Mouse (Mus musculus): ENCODE results near the gene C1qtnf1. TPM values are rescaled to one million over a fixed set of nuclear protein-coding genes. Genes with fewer than 3 reads are reported as not detected.

Gene C1qtnf1
- polyA plus RNA-seq, 1 experiment from 2014 or later, result 7.2 TPM

- no peak for ATAC-seq (replicated peaks; ENCODE audit: low FRiP score)
- H3K9ac ChIP-seq, result no peak overlapping the region
Measured at GRCm38 (mm10) chr11:118467441-118468035, 39.5 kb downstream of the C1qtnf1 start.

DNA sequence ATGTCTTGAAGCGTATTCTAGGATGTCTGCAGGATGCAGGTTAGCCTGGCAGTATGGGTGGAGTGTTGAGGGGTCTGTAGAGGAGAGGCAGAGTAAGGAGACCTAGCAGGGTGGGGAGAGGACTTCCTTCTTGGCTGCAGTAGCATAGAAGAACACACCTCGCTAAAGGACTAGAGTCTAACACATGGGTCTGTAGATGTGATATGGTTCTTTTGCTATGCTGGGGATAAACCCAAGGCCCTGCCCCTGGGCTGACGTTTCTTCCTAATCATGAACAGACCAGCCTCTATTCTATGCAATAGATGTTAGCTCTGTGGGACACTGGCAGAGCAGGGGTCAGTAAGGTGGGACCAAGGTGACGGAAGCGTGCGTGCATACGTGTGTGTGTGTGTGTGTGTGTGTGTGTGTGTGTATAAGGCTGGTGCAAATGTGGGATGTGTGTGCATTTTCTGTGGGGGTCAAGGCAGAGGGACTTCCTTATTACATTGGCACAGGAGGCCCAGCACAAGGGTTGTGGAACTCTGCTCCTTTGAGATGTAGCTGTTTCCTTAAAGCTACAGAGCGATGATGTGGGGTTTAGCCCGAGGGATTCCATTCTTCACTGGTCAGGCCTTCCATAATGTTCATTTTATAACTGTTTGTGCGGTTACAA lies 41.6 kb downstream of the C1qtnf1 start:
- H3K27me3 ChIP-seq, result no peaks in the 10 kb centered on the region
- no peak overlapping the region for H3K4me2 ChIP-seq
- H3K9ac ChIP-seq, result no peak overlapping the region
- H3K36me3 ChIP-seq, result no peaks in the 10 kb centered on the region
- H3K4me3 ChIP-seq (replicated peaks), result no peak overlapping the region
- no peak for ATAC-seq (replicated peaks; ENCODE audit: low FRiP score)
- H3K9me3 ChIP-seq (replicated peaks), result no peaks in the 10 kb centered on the region
- 85% methylated on average over 10 of the region's 10 CpGs for WGBS
- H3K27ac ChIP-seq, result peak overlapping the region; percentile 70
- peaks cover 28% of the 10 kb centered on the region for H3K4me1 ChIP-seq

More at GRCm38 (mm10) chr11:118467441-118468035, 39.5 kb downstream of the C1qtnf1 start:
- 59% methylated on average over 11 of the region's 11 CpGs for WGBS
- Histone ChIP-seq H3K4me2 (no peak overlapping the region), H3K27ac (no peak overlapping the region), H3K9me3 (replicated peaks) (no peaks in the 10 kb centered on the region), H3K4me1 (peaks cover 25% of the 10 kb centered on the region), H3K27me3 (no peaks in the 10 kb centered on the region), H3K36me3 (no peaks in the 10 kb centered on the region), H3K4me3 (replicated peaks) (no peak overlapping the region)

DNA sequence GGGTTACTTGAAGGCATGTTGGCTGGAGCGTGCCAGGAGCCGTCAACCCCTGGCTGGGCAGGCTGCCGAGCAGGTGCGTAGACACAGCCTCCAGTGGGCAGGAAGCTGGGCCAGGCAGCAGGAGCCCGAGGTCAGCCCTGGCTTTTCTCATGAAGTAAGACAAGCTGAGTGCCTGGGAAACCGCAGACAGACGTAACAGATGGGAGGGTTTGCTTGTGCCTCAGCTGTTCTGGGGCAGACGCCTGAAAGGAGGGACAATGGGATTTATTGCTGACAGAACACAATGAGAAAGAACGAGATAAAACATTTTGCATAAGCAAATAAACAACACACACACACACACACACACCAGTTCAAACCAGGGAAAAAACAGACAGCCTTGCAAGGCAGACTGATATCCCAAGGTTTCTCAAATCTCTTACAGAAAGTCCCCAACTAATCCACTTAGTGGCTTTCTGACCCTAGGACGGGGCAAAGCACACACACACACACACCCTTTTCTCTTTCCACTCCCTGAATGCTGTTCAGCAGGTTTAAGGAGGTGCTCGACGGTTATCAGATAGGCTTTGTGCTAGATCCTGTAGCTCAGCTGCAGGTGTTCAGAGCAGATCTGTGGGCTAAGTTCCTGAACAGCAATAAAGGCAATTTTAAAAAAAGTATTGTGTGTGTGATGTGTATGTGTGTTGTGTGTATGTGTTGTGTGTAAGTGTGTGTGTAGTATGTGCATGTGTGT lies 42.4 kb downstream of the C1qtnf1 start:
- WGBS, result 27% methylated on average over 12 of the region's 12 CpGs
- H3K4me3 ChIP-seq (replicated peaks), result no peak overlapping the region
- no peak overlapping the region for H3K4me2 ChIP-seq
- peaks cover 28% of the 10 kb centered on the region for H3K4me1 ChIP-seq
- peak overlapping the region; percentile 70 for H3K27ac ChIP-seq
- no peak overlapping the region for H3K9ac ChIP-seq
- ATAC-seq (replicated peaks; ENCODE audit: low FRiP score), result no peak
- H3K9me3 ChIP-seq (replicated peaks), result no peaks in the 10 kb centered on the region
- no peaks in the 10 kb centered on the region for H3K36me3 ChIP-seq
- no peaks in the 10 kb centered on the region for H3K27me3 ChIP-seq

DNA sequence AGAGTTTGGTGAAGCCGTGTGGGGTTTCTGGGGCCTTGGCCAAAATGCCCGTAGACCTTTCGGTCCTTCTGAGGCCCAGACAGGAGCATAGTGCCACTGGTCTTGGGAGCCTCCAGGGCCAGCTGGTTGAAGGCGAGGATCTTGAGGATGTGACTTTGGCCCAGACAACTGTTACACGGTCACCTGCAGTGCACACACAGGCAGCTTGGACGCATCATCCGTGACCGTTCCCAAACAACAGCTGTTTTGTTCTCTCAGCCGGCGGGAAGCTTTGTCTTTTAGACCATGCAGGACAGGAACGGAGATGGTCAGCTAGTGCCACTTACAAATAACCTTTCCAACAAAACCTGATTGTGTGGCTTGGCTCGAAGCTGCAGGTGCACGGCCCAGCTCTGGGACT lies 43.7 kb downstream of the C1qtnf1 start:
- Histone ChIP-seq H3K27me3 (no peaks in the 10 kb centered on the region), H3K4me1 (peaks cover 28% of the 10 kb centered on the region), H3K4me3 (replicated peaks) (no peak overlapping the region), H3K4me2 (no peak overlapping the region), H3K9ac (no peak overlapping the region), H3K9me3 (replicated peaks) (no peaks in the 10 kb centered on the region), H3K36me3 (no peaks in the 10 kb centered on the region), H3K27ac (peak overlapping the region; percentile 75)
- 61% methylated on average over 13 of the region's 13 CpGs for WGBS
- no peak for ATAC-seq (replicated peaks; ENCODE audit: low FRiP score)

DNA sequence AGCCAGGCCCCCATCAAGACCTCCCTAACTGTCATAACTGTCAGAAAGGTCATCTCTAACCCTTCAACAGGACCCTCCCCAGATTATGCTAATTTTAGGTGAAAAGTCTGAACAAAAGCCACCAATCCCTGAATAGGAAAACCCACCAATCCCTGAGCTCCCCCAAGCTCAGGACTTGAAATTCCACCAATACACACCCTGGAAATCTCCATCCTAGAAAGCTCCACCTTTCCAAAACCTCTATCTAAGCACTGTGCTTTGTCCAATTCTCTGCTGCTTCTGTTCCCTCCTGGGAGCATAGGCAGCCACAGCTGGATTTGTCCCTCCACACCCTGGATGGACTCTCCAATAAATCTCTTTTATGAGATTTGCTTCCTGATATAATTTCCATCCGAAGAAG lies 45.2 kb downstream of the C1qtnf1 start:
- H3K9me3 ChIP-seq (replicated peaks), result no peaks in the 10 kb centered on the region
- no peak overlapping the region for H3K27ac ChIP-seq
- peaks cover 29% of the 10 kb centered on the region for H3K4me1 ChIP-seq
- H3K9ac ChIP-seq, result no peak overlapping the region
- 41% methylated on average over 1 of the region's 1 CpGs for WGBS
- no peak overlapping the region for H3K4me3 ChIP-seq (replicated peaks)
- H3K36me3 ChIP-seq, result no peaks in the 10 kb centered on the region
- no peak for ATAC-seq (replicated peaks; ENCODE audit: low FRiP score)
- no peak overlapping the region for H3K4me2 ChIP-seq
- no peaks in the 10 kb centered on the region for H3K27me3 ChIP-seq

GRCm38 (mm10) chr11:118473842-118474500 lies 46.0 kb downstream of the C1qtnf1 start:
- Histone ChIP-seq H3K27me3 (no peaks in the 10 kb centered on the region), H3K4me1 (peaks cover 29% of the 10 kb centered on the region), H3K27ac (no peak overlapping the region), H3K36me3 (no peaks in the 10 kb centered on the region; the same call in 1 of the 2 replicates), H3K4me2 (no peak overlapping the region), H3K9me3 (replicated peaks) (no peaks in the 10 kb centered on the region), H3K9ac (no peak overlapping the region), H3K4me3 (replicated peaks) (no peak overlapping the region)
- ATAC-seq (replicated peaks; ENCODE audit: low FRiP score), result no peak
- WGBS, result 77% methylated on average over 6 of the region's 6 CpGs

DNA sequence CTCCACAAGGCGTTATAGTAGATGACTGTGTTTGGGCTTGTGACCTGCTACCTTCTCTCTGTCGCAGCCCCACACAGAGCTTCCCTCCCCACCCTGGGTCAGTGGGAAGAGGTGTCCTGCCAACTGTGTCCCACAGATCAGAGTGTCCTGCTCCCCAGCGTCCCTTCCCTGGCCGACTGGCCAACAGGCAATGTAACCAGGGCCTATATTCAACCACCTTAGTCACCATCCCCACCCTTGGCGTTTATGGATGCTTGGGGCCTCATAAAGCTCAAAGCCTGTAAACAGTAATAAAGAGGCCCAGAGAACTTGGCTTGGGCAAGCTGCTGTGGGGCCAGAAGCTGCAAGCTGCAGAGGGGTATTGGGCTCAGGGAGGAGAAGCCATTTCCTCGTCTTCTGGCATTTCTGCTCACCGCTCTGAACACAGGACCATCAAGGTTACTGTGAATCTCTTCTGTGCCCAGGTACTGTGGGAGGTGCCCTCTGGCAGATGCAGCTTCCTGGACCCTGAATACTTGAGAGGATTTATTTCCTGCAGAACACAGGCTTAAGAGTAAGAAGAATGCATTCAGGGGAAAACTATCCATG lies 47.6 kb downstream of the C1qtnf1 start:
- Histone ChIP-seq H3K9ac (no peak overlapping the region), H3K27ac (no peak overlapping the region), H3K27me3 (no peaks in the 10 kb centered on the region), H3K36me3 (peaks cover 5% of the 10 kb centered on the region; the same call in 1 of the 2 replicates), H3K4me3 (replicated peaks) (no peak overlapping the region), H3K9me3 (replicated peaks) (no peaks in the 10 kb centered on the region), H3K4me1 (peaks cover 21% of the 10 kb centered on the region), H3K4me2 (no peak overlapping the region)
- WGBS, result 52% methylated on average over 7 of the region's 7 CpGs
- no peak for ATAC-seq (replicated peaks; ENCODE audit: low FRiP score)

- H3K9me3 ChIP-seq (replicated peaks), result no peaks in the 10 kb centered on the region
- peak within 1 kb of the TSS; percentile 94 for H3K4me2 ChIP-seq
- H3K27me3 ChIP-seq, result no peaks in the 10 kb centered on the region
- peak; percentile 99 for ATAC-seq (replicated peaks; ENCODE audit: low FRiP score)
- H3K27ac ChIP-seq, result 0 out of 2 replicates have a peak within 1 kb of the TSS, but pooled peaks have one; percentile 51
- H3K4me3 ChIP-seq (replicated peaks), result peak within 1 kb of the TSS; percentile 71
- WGBS, result under 1% methylated on average over 57 of the region's 57 CpGs
- H3K36me3 ChIP-seq, result peaks cover 11% of the 10 kb centered on the region
- H3K4me1 ChIP-seq, result peaks cover 14% of the 10 kb centered on the region
- peak within 1 kb of the TSS; percentile 71 for H3K9ac ChIP-seq
Measured at GRCm38 (mm10) chr11:118476396-118477373, 48.7 kb downstream of the C1qtnf1 start, which contains the start of gene Engase. Gene Engase, plus strand, starts transcription at chr11:118476829.

DNA sequence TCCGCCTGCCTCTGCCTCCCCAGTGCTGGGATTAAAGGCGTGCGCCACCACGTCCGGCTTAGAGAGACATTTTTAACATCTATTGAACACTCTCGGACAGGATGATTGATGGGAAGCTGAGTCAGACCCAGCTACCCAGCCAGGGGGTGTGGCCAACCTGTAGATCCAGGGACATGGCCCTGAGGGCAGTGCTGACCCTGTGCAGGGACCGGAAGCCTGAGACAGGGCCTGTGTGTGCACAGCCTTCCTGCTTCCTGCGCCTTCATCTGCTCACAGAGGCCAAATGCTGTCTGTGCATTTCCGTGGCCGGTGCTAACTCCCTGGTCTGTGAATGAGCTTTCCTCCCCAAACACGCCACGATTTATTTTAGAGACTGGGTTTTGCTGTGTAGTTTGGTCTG lies 51.8 kb downstream of the C1qtnf1 start:
- peaks cover 24% of the 10 kb centered on the region for H3K36me3 ChIP-seq
- H3K27ac ChIP-seq, result peak overlapping the region; percentile 49; the same call in 1 of the 2 replicates
- peaks cover 8% of the 10 kb centered on the region for H3K4me1 ChIP-seq
- H3K9ac ChIP-seq, result no peak overlapping the region
- no peak overlapping the region for H3K4me3 ChIP-seq (replicated peaks)
- no peaks in the 10 kb centered on the region for H3K9me3 ChIP-seq (replicated peaks)
- H3K27me3 ChIP-seq, result no peaks in the 10 kb centered on the region
- H3K4me2 ChIP-seq, result no peak overlapping the region
- ATAC-seq (replicated peaks; ENCODE audit: low FRiP score), result no peak
- WGBS, result 76% methylated on average over 12 of the region's 12 CpGs

GRCm38 (mm10) chr11:118481231-118481630 lies 53.2 kb downstream of the C1qtnf1 start:
- no peak overlapping the region for H3K4me3 ChIP-seq (replicated peaks)
- no peaks in the 10 kb centered on the region for H3K9me3 ChIP-seq (replicated peaks)
- no peak overlapping the region for H3K27ac ChIP-seq
- 95% methylated on average over 11 of the region's 11 CpGs for WGBS
- H3K4me1 ChIP-seq, result peaks cover 8% of the 10 kb centered on the region
- no peak for ATAC-seq (replicated peaks; ENCODE audit: low FRiP score)
- H3K9ac ChIP-seq, result no peak overlapping the region
- H3K4me2 ChIP-seq, result no peak overlapping the region
- no peaks in the 10 kb centered on the region for H3K27me3 ChIP-seq
- H3K36me3 ChIP-seq, result peaks cover 27% of the 10 kb centered on the region

DNA sequence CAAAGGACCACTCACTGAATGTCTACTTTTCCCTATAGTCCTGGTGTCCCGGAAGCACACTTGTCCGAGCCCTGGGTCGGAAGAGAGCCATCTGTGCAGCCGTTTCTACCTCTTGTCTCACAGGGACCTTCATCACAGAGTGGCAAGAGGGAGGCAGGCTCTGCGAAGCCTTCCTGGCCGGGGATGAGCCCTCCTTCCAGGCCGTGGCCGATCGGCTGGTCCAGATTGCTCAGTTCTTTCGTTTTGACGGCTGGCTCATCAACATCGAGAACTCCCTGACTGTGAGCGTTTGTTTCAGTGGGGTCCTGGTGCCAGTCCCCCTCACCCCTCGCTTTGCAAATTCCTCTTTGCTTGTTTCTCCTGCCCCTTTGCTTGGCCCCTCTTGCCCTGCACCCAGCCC lies 53.7 kb downstream of the C1qtnf1 start:
- Histone ChIP-seq H3K9ac (no peak overlapping the region), H3K36me3 (peaks cover 27% of the 10 kb centered on the region), H3K9me3 (replicated peaks) (no peaks in the 10 kb centered on the region), H3K27ac (no peak overlapping the region), H3K4me3 (replicated peaks) (no peak overlapping the region), H3K4me1 (peaks cover 8% of the 10 kb centered on the region), H3K4me2 (no peak overlapping the region), H3K27me3 (no peaks in the 10 kb centered on the region)
- 88% methylated on average over 14 of the region's 14 CpGs for WGBS
- ATAC-seq (replicated peaks; ENCODE audit: low FRiP score), result no peak
